Comparison of ENCODE assay signal across 8 mouse cellular contexts in genomic region chr3:121163271-121163819, GRCm38 (mm10). TPM values are rescaled to one million over a fixed set of nuclear protein-coding genes. Genes with fewer than 3 reads are reported as not detected.
DNase-seq lines count a peak whose midpoint lies in the region; ATAC-seq lines count a peak whose summit lies in the region.

No protein-coding gene starts in this region.

- WGBS in kidney, embryonic 16.5 days = 51% methylated on average over 7 of the region's 7 CpGs

- H3K9ac ChIP-seq in kidney, embryonic 16.5 days (replicated peaks; ENCODE audit: low read length) = no peak overlapping the region

- DNase-seq in ovary, postnatal 36 days (ENCODE audit: low spot score) = peak; percentile 58
- no peak for DNase-seq in ovary, adult 18-20 months (ENCODE audit: low spot score)
- peak; percentile 78 for DNase-seq in adrenal gland, postnatal 25 days
- peak; percentile 53 to 61 for DNase-seq in lung, adult 18-20 months
- DNase-seq in right cerebral cortex, postnatal 4 days = peak; percentile 70
- no peak for DNase-seq in yolk sac, embryonic 10.5 days (ENCODE audit: low spot score)

- H3K36me3 ChIP-seq in kidney, embryonic 16.5 days (ENCODE audit: insufficient read depth, low read length) = no peaks in the 10 kb centered on the region

- H3K4me2 ChIP-seq in kidney, embryonic 16.5 days (replicated peaks; ENCODE audit: low read depth, low read length) = no peak overlapping the region

- H3K27ac ChIP-seq in kidney, embryonic 16.5 days (ENCODE audit: low read length) = no peak overlapping the region

- peak; percentile 96 for ATAC-seq in erythroblast, adult 5-6 weeks (replicated peaks; ENCODE audit: low FRiP score, poor library complexity, severe bottlenecking)
- ATAC-seq in kidney, embryonic 16.5 days (ENCODE audit: low FRiP score, low TSS enrichment) = 0 out of 2 replicates have a peak, but pooled peaks have one; percentile 35

- no peaks in the 10 kb centered on the region for H3K4me1 ChIP-seq in kidney, embryonic 16.5 days (ENCODE audit: insufficient read depth, low read length)

- peaks cover 3% of the 10 kb centered on the region; the same call in 1 of the 2 replicates for H3K9me3 ChIP-seq in kidney, embryonic 16.5 days (ENCODE audit: low read length)

- H3K27me3 ChIP-seq in kidney, embryonic 16.5 days (ENCODE audit: insufficient read depth, low read length) = no peaks in the 10 kb centered on the region

- H3K4me3 ChIP-seq in kidney, embryonic 16.5 days (ENCODE audit: low read length) = no peak overlapping the region

RNA-seq across cellular contexts. Expression of gene Rwdd3, which starts 8.2 kb away (rescaled TPM):
- 10.3 and 17.9 TPM in 2 replicates for total RNA-seq in adrenal gland, postnatal 25 days (2021)
- 2.7 and 6.5 TPM in 2 replicates for total RNA-seq in erythroblast, adult 5-6 weeks (2015; ENCODE audit: low replicate concordance)
- 1.3 TPM in 1 of 2 replicates, not detected in the other for total RNA-seq in erythroblast, adult 5-6 weeks (2017; ENCODE audit: low replicate concordance)
- polyA plus RNA-seq in kidney, embryonic 16.5 days (2015; fragmentation: Nextera tagmentation; extraction: Ambion mirVana) = 5.3 and 5.4 TPM in 2 replicates

Comparison
In these comparisons a context has a peak if more than half of its experiments do, and no peak if none do; other contexts are left out.
1. DNase-seq: peak in ovary, postnatal 36 days (single experiment), adrenal gland, postnatal 25 days (single experiment), lung, adult 18-20 months (2 of 2) and right cerebral cortex, postnatal 4 days (single experiment); none in ovary, adult 18-20 months (single experiment) and yolk sac, embryonic 10.5 days (single experiment).